16 mouse cellular contexts compared by ENCODE assay signal in the genomic region with DNA sequence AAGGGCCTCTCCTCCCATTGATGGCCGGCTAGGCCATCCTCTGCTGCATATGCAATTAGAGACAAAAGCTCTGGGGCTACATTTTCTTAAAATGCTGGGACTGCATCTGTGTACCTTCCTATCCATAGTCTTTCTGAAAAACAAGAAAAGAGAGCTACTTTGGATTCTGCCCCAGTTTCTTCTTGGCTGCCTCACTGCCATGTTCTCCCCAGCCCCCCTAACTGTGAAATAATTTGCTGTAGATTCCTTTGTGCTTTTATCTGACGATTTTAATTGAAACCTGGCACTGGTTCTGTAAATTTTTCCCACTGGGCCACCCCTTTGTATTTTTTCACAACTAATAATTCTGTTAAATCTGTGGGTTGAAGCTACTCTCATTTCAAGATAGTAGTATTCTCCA.
"Had no signal": no experiment of that assay in that cellular context is flagged by ENCODE, and none has a peak within 500 bp of the region (broad histone marks: within the 10 kb centered on the region; RNA-seq: fewer than 3 reads in every experiment).

No protein-coding gene starts in this region.

- H3K9ac ChIP-seq: lung, embryonic 14.5 days; midbrain, embryonic 12.5 days; neural tube, embryonic 12.5 days; stomach, embryonic 15.5 days had no signal

- DNase-seq: lung, adult 18-20 months; lung, embryonic 14.5 days; lung, postnatal 10 days; midbrain, embryonic 14.5 days; right cerebral cortex, postnatal 14 days; thymus, adult 2 months; thymus, postnatal 25 days; thymus, postnatal 4 days had no signal

- H3K4me1 ChIP-seq: midbrain, embryonic 10.5 days; midbrain, embryonic 12.5 days; neural tube, embryonic 12.5 days; stomach, embryonic 15.5 days had no signal

- ATAC-seq: midbrain, embryonic 16.5 days had no signal

- H3K27ac ChIP-seq: macrophage; midbrain, embryonic 10.5 days; midbrain, embryonic 12.5 days; neural tube, embryonic 12.5 days; stomach, embryonic 15.5 days; stomach, postnatal 0 days had no signal

- H3K27me3 ChIP-seq: midbrain, embryonic 12.5 days; neural tube, embryonic 12.5 days; stomach, embryonic 15.5 days had no signal

- H3K4me3 ChIP-seq: midbrain, embryonic 10.5 days; midbrain, embryonic 12.5 days; myocyte; neural tube, embryonic 12.5 days; stomach, embryonic 15.5 days had no signal

- H3K36me3 ChIP-seq: midbrain, embryonic 10.5 days; midbrain, embryonic 12.5 days; neural tube, embryonic 12.5 days; stomach, embryonic 15.5 days had no signal

- H3K4me2 ChIP-seq: lung, embryonic 14.5 days; midbrain, embryonic 12.5 days; neural tube, embryonic 12.5 days; stomach, embryonic 15.5 days had no signal

- H3K9me3 ChIP-seq: midbrain, embryonic 10.5 days; midbrain, embryonic 12.5 days; neural tube, embryonic 12.5 days; stomach, embryonic 15.5 days had no signal
